Mouse (Mus musculus) yolk sac, embryonic 10.5 days (tissue): ENCODE data around the gene Galnt2.
A peak's percentile ranks its signal among the peaks of the same experiment; 100 is the strongest.

Source experiments
- DNase-seq: peaks from one replicate; pipeline ENCODE4 v3.0.0-alpha.2; 2017; ENCODE audit warnings: low spot score

The Galnt2 gene

DNA sequence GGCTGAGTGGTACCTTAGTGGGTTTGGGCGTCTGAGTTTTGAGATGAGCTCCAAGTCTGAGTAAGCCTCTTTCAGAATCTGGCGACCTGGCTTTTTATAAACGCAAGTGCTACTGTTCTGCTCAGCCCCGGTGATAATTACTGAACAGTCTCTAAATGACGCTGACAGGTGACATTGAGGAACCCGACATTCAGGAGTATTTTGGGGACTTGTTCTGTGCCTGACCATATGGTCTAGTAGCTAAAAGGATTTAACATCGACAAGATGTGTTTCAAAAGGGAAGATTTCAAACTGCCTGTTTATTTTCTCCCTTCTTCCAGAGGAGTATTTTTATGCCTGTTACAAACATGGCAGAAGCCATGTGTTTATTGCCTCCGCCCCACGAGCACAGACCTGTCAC, 61.8 kb downstream of the Galnt2 start:
- no peak for DNase-seq

- no peak for DNase-seq
Measured at GRCm38 (mm10) chr8:124294425-124294824, 63.2 kb downstream of the Galnt2 start.

- no peak for DNase-seq
Measured at GRCm38 (mm10) chr8:124294900-124295299, 63.7 kb downstream of the Galnt2 start.

GRCm38 (mm10) chr8:124295357-124295756, 64.2 kb downstream of the Galnt2 start:
- DNase-seq = no peak

DNA sequence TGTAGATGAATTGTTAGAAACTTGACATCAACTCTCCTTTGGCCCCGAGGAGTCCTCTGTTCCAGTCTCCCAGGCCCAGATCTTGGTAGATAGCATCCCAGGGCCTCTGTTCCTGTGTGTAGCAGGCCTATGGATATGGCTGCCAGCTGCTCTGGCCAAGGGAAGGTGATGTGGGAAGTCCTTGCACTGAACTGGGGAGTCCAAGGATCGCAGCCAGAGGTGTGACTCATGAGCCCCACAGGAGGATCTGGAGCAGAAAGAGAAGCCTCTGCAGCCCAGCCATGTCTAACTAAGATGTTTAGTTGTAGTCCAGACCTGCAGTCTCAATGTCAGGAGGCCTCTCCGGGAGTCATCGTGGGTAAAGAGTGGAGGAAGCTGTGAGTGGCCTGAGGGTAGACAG, 70.3 kb downstream of the Galnt2 start:
- no peak for DNase-seq

DNA sequence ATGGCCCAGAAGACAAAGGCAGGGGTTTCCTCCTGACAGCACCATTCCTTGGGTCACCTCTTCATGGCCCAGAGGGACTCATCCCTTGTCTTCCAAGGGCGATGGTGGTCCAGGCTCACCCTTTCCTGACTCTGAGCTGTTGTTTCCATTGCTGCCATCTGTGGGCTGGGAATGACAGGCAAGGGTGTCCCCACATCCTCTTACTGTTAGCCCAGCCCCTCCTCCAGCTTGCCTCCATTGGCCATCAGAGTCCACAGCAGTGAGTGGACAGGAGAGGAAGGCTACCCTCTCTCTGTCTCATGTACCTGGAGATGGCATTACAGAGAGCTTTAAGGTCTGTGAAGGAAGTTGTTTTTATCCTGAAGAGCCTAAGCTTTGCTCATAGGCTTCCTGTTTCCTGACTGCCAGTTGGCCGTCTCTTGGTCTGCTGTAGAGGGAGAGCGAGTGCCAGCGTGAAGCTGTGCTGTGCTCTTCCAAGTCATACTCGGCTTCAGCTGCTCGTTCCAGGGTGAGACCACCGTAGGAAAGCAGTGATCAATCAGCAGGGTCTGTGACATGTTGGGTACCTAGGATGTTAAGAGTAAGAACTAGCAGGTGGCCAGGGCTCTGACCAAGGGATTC, 70.9 kb downstream of the Galnt2 start:
- no peak for DNase-seq

DNA sequence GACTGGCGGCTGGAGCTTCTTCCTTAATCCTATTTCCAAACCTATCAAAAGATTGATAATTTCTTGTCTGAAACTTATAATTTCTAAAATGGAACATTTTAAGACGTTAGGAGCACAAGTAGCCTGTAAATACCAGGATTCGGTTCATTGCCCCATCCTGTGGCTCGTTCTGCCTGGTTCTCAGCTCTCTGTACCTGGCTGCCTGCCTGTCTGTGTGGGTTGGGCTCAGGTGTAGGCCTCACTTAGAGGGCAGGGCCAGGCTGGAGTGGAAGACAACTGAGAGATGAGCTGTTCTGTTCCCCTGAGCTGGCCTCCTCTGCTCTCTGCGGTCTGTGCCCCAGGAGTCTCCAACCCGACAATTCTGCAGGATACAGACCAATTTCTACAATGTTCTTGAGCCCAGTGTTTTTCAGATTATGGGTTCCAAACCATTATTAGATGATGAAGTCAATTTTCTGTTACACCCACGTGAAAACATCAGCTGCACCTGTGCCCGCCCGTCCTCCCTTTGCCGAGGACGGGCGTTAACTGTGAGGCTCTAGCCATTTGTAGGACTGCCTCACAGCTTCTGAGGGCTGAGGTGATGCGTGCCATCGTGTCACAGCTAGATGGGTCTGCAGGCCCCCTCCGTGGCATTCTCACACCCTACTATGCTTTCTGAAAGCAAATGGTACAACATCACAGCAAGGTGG, 72.2 kb downstream of the Galnt2 start:
- no peak for DNase-seq

GRCm38 (mm10) chr8:124304141-124304540, 73.0 kb downstream of the Galnt2 start:
- DNase-seq = no peak

GRCm38 (mm10) chr8:124306574-124306973, 75.4 kb downstream of the Galnt2 start:
- peak; percentile 40 for DNase-seq

DNA sequence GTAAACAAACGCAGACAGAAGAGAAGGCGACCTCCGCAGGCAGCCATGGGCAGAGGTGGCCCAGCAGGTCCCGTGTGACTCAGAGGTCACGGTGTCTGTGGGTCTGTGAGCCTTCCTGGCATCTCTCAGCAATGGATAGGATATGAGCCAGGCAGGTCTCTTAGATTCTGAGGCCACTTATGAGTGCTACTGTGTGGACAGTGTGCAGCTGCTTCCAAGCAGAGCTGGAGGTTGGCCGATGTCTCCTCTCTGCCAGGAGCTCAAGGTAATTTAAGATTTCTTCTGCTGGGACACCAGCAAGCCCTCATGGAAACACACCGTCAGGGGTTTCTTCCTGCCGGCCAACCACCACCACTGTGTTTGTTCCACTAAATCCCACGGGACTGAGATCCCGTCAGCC, 76.5 kb downstream of the Galnt2 start:
- no peak for DNase-seq

- DNase-seq = peak; percentile 39
Measured at GRCm38 (mm10) chr8:124310509-124310908, 79.3 kb downstream of the Galnt2 start.

DNA sequence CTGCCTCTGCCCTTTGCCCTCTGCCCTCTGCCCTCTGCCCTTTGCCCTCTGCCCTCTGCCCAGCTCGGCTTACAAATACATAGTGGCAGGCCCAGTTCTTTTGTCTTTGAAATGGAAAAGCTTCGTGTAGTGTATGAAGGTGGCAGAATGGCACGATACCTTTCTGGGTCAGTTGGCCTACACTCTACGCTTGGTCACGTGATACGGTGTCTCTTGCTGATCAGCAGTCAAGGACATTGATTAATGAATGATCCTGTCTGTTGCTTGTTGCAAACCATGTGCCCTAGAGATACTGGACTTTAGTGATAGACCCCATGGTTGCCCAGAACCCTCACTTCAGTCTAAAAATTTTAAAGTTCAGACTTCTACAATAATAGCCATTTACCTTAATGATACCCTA, 79.9 kb downstream of the Galnt2 start:
- DNase-seq = no peak

DNA sequence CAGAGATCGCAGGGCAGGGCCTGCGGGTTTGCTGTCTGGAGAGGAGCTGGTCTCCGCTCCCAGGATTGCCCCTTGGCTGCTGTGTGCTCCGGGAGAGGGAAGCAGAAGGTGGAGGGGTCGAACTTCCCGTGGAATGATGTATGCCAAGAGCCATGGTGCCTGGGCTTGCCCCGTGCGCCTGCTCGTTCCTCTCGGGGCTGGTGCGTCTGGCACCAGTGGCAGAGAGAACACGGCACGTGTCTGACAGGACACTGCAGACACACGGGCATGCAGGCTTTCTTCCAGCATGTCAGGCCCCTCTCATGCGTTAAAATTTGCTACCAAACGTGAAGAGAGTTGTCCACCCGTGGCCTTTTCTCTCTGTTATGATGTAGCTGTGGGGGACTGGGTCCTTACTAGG, 80.5 kb downstream of the Galnt2 start:
- DNase-seq = no peak

DNA sequence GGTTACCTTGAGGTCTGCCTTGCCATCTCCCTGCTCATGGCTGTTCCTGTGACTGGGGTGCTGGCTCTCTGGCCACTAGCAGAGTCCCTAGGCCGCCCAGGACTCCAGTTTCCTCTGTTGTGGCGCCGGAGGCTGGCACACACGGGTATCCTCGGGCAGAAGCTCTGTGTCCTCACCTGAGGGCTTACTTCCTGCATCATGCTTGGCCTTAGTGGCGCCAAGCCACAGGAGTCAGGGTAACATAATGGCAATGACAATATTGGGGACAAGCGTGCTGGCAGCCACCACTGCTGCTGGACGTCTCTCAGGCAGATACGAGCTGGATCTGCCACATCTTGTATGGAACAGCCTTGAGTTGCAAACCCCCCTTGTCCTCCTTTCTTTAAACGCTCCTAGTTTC, 81.0 kb downstream of the Galnt2 start:
- no peak for DNase-seq

DNA sequence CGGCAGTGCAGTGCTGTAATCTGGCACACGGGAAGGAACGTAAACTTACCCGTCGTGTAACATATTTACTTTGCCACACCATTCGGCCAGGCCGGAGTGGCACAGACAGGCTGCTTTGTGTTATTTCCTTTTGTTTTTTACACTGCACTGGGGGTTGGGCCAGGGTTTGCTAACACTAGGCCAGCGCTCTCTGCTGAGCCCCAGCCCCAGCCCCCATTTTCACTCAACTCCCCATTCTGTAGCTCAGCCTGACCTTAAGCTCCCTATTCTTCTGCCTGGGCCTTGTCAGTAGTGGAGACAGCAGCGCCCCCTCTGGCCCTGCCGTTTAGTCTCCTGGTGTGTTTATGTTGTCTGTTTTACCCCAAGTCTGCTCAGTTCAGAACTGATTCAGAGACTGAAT, 83.6 kb downstream of the Galnt2 start:
- DNase-seq = no peak

GRCm38 (mm10) chr8:124316466-124317136, 85.4 kb downstream of the Galnt2 start:
- peak; percentile 19 for DNase-seq

- DNase-seq = no peak
Measured at GRCm38 (mm10) chr8:124317191-124317682, 86.0 kb downstream of the Galnt2 start.

DNA sequence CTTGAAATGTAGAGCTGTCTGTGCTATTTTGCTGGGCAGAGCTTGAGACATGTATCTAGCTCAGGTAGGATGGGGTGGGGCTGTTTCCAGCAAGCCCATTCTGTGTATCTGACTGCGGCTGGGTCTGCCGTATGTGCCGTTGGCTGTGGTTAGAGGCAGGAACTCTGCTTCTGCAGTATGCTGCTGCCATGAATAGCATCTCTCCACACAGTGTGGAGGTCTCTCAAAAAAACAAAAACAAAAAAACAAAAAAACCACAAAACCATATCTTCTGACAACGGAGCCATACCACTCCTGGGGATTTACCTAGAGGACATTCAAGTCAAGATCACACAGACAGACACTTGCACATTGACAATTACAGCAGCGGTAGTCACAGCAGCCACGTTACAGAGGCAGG, 86.6 kb downstream of the Galnt2 start:
- no peak for DNase-seq

DNA sequence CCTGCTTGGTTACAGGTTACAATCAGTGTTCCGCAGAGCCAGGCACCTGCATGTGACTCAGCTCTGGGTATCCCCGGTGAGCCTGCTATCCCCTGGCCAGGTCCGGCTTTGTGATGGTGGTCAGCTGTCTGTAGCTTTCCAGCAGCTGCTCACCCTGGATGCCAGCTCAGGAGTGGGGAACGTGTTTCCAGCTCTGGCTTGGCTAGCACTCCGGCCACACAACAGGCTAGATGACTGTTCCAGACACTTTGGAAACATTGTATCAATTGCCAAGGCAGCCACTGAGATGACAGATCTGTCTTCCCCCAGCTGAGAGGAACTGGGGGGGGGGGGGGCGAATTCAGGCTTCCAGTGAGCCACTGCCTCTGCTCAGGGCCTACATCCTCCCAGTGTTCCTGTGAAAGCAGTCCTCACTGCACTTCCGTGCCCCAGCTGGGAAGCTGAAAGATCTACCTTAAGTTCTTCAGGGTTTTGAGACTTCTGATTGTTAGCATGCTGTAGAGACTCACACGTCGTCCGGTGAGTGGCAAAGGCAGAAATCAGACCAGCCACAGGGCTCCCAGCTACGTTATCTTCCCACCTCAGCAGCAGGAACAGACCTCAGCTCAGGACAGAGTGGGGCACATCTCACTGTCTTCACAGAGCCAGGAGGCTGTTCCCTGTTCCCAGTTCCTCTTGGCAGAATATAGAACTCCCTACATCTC, 87.6 kb downstream of the Galnt2 start:
- no peak for DNase-seq

GRCm38 (mm10) chr8:124319316-124319652, 88.1 kb downstream of the Galnt2 start:
- DNase-seq = no peak

DNA sequence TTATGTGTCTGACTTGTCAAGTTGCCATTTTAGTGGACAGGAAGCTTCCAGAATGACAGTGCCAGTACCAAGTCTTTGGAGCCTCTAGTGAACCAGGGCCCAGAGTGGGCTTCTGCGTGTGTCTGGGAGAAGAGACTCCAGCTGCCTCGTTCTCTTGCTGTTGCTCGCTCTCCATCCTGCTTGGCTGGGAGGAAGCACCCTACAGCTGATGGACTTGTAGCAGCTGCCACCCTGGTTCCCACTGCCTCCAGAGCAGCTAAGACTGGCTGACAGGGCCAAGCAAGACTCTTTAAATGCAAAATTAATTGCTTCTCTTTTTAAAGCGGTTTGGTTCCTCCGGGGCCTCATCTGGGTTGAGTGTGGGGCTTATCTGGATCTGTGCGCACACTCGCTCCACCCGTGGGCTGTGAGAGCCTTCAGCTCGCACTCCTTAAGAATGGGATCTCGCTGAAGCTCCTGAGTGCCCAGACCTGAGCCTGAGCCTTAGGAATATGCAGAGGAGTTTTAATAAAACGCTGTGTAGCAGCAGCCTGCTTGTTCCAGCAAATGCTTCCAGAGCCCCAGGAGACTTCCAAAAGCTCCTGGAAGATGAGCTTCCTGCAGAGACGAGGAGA, 90.1 kb downstream of the Galnt2 start:
- no peak for DNase-seq

- DNase-seq = no peak
Measured at GRCm38 (mm10) chr8:124323356-124323755, 92.2 kb downstream of the Galnt2 start.
